Mouse (Mus musculus) liver, adult (tissue): Measurements from ENCODE around the gene 4922502D21Rik.
"Not testable (repeated sequence)": the region's sequence is repeated elsewhere in the genome, so short reads cannot be mapped to it uniquely, and the experiment has no call there.

Source experiments
- GATA4 ChIP-seq: IDR thresholded peaks from 2 replicates; pipeline ENCODE4 v1.6.1; 2014; ENCODE audit warnings: mild to moderate bottlenecking, low read length; ENCODE audit not compliant: insufficient replicate concordance

Gene 4922502D21Rik

GRCm38 (mm10) chr6:129331610-129332009, at the start of gene 4922502D21Rik:
Gene 4922502D21Rik (minus strand): TSS chr6:129331796.
- no peak for TF ChIP-seq GATA4

GRCm38 (mm10) chr6:129380454-129380853, 48.9 kb upstream of the 4922502D21Rik start:
- TF ChIP-seq GATA4, result no peak

GRCm38 (mm10) chr6:129374937-129375471, 43.4 kb upstream of the 4922502D21Rik start:
- no peak for TF ChIP-seq GATA4

GRCm38 (mm10) chr6:129369374-129370132, 38.0 kb upstream of the 4922502D21Rik start:
- peak; percentile 93 for TF ChIP-seq GATA4

- TF ChIP-seq GATA4, result no peak
Observed at GRCm38 (mm10) chr6:129365959-129366359, 34.4 kb upstream of the 4922502D21Rik start.

- no peak for TF ChIP-seq GATA4
Observed at GRCm38 (mm10) chr6:129363942-129364341, 32.3 kb upstream of the 4922502D21Rik start.

GRCm38 (mm10) chr6:129359515-129359914, 27.9 kb upstream of the 4922502D21Rik start:
- TF ChIP-seq GATA4, result no peak

- no peak for TF ChIP-seq GATA4
Observed at GRCm38 (mm10) chr6:129356430-129356829, 24.8 kb upstream of the 4922502D21Rik start.

- TF ChIP-seq GATA4, result no peak
Observed at GRCm38 (mm10) chr6:129355774-129356173, 24.2 kb upstream of the 4922502D21Rik start.

- no peak for TF ChIP-seq GATA4
Observed at GRCm38 (mm10) chr6:129351091-129351490, 19.5 kb upstream of the 4922502D21Rik start.

GRCm38 (mm10) chr6:129349524-129350352, 18.1 kb upstream of the 4922502D21Rik start:
- TF ChIP-seq GATA4, result no peak

- no peak for TF ChIP-seq GATA4
Observed at GRCm38 (mm10) chr6:129344408-129344807, 12.8 kb upstream of the 4922502D21Rik start.

GRCm38 (mm10) chr6:129342391-129342790, 10.8 kb upstream of the 4922502D21Rik start, which contains the start of gene Clec12a:
Gene Clec12a (plus strand): TSS chr6:129342691.
- not testable (repeated sequence) for TF ChIP-seq GATA4

- no peak for TF ChIP-seq GATA4
Observed at GRCm38 (mm10) chr6:129337751-129338150, 6.2 kb upstream of the 4922502D21Rik start.

GRCm38 (mm10) chr6:129333674-129334078, 2.1 kb upstream of the 4922502D21Rik start:
- TF ChIP-seq GATA4, result no peak

GRCm38 (mm10) chr6:129326568-129327150, 4.9 kb downstream of the 4922502D21Rik start:
- TF ChIP-seq GATA4, result no peak

GRCm38 (mm10) chr6:129326016-129326415, 5.6 kb downstream of the 4922502D21Rik start:
- TF ChIP-seq GATA4, result no peak
